Mouse (Mus musculus) spleen, postnatal 14 days (tissue): ENCODE measurements around the gene Gramd1c.

ENCODE experiments used
- DNase-seq, 2 experiments: peaks; one replicate each; pipeline ENCODE4 v3.0.0; 2021 to 2022; ENCODE audit warnings: low spot score in 2 of 2

The Gramd1c gene

DNA sequence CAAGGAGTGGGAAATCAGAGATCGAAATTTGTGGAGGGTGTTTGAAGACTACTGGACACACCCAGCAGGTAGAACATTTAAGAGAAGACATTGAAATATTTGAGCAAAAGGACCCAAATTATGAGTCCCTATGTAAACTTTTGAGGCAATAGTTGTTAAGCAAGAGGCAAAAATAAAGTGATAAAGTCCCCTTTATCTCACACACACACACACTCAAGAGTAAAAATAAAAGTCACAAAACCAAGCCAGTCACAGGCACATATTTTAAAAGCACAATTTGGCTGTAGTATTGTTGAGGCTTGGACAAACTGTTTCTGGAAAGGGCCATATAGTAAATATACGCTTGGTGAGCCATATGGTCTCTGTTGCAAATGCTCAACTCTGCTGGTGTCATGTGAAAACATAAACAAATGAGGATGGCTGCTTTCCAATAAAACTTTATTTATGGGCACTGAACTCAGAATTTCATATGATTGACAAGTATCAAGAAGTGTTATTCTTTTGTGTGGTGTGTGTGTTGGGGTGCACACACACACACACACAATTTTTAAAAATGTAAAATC is 44.1 kb downstream of the Gramd1c start:
- no peak for DNase-seq

DNA sequence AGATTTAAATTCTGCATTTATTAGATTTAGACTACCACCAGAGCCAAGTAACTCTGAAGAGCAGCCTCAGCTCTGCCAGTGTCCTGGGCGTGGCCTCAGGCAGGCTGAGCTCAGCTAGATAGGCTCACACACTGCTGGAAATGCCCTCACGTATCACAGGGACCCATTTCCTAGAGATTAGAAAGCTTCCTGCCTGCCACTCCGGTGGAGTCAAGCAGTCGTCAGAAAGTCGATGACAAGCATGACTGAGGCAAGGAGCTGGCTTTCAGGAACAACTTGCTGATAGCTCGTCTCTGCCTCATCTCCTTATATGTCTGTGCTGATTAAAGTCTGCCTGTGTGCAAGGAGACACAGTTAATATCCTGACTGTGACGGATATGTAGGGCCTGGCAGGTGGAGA is 44.8 kb downstream of the Gramd1c start:
- DNase-seq, result no peak

- no peak for DNase-seq
These were observed 45.4 kb downstream of the Gramd1c start for GRCm38 (mm10) chr16:44017707-44018106.

- peak in 1 of 2 experiments; percentile 15 for DNase-seq
These were observed 47.0 kb downstream of the Gramd1c start for GRCm38 (mm10) chr16:44016164-44016563.

DNA sequence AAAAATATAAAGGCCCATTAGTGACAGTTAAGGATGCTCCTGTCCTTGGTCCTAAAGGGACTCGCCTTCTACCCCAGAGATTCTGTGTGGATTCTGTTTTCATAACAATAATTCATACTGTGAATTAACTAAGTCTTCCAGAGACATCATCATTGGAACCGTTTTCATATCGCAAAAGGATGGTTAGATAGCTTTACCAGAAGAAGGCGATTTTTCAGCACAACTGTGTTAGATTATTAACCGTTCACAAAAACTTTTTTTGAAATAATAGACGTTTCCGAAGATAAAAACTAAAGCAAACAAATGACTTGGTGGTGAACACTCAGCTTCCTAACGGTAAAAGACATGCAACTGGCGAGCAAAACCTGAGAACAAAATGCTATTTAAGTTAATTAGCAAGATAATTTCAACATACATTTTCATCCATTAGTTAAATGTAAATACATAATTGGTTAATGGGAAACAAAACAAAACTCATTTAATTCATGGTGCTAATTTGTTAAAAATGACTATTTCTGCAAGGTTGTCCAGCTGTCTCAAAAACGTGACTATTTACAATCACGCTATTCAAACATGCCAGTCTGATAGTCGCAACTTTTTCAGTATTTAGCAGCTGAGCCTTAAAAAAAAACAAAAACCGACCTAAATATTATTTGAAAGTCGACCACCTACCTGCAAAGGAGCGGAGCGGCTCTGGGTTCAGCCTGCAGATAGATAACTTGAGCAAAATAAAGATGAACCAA is 47.6 kb downstream of the Gramd1c start:
- no peak for DNase-seq

GRCm38 (mm10) chr16:44011010-44011409 is 52.1 kb downstream of the Gramd1c start:
- no peak for DNase-seq

GRCm38 (mm10) chr16:44002086-44002485 is 61.1 kb downstream of the Gramd1c start:
- DNase-seq, result no peak

- DNase-seq, result no peak
These were observed 63.6 kb downstream of the Gramd1c start for GRCm38 (mm10) chr16:43999541-43999940.

- DNase-seq, result no peak
These were observed 64.0 kb downstream of the Gramd1c start for GRCm38 (mm10) chr16:43999111-43999510.

DNA sequence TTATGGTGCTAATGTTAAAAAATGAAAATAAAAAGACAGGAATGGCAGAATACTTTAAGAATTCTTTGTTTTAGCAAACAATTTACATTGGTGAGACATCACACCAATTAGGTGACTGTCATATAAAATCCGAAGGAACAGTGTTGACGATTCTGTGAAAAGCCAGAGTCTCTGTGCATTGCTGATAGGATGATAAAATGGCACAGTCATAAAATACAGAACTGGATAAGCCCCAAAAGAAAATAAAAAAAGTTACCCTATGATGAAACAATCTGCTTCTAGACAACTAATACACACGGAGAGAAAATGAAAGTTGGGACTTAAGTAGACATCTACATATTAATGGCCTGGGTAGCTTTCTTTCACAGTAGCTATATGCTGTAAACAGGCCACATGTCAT is 68.5 kb downstream of the Gramd1c start:
- no peak for DNase-seq

DNA sequence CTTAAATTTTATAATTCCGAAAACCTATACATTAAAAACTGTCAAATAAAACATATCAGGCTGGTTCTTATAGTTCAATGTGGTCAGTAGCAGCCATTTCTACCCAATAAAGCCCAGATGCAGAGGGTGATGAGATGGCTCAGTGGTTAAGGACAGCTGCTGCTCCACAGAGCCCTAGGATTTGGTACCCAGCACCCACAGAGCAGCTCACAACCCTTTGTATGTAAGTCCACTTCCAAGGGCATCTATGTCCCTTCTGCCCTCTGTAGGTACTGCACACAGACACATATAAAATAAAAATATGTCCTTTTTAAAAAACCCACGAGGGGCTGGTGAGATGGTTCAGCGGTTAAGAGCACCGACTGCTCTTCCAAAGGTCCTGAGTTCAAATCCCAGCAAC is 76.8 kb downstream of the Gramd1c start:
- no peak for DNase-seq

DNA sequence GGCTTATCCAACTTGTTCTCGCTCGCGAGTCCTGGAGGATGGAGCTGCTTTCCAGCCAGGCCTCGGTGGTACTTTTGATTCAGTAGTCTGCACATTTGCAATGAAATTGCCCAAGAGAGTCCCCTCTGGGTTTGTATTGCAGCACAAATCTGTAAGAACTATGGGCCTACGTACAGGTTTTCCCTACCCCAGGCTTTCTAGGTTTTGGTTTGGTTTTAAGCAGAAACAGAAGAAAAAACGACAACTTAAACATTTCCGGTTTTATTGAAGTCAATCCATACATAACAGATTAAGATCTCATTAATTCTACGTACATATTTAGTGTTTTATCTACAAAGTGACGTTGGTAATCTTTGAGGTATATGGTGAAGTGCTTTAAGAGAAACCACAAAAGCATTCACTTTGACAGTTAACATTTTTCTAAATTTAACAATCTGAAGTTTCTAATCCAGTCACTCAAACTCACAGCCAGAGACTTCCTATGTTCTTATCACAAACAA is 83.0 kb downstream of the Gramd1c start:
- DNase-seq, result no peak

GRCm38 (mm10) chr16:43979328-43980109 is 83.6 kb downstream of the Gramd1c start, which contains the start of gene Zdhhc23:
Zdhhc23 (minus strand) TSS chr16:43979791.
- peak in 1 of 2 experiments; percentile 26 for DNase-seq

GRCm38 (mm10) chr16:43979010-43979327 is 84.2 kb downstream of the Gramd1c start:
- no peak for DNase-seq

DNA sequence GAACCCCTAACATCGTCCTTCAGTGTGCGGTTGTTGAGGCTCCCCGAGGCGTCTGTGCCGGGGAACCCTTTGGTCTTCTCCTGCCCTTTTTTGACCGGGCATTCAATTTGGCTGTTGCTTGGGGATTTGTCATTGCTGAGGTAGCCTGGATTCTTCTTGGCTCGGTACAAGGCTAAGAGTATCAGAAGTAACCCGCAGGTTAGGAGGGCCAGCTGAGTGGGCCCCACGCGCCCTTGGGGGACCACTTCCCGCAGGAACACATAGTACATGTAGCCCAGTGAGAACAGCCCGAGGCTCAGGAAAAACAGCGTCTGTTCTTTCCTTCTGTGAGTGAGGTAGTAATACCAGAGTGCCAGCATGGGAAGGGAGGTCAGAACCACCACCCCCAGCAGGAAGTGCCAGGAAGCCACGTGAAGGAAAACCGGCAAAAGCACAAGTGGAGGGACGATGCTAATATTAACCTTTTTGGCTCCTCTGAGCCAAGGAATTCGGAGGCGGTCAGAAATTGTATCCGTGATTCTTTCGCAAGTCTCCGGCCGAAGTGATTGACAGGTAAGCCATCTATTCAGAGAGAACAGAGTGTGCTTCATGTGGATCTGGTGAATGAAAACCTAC is 89.4 kb downstream of the Gramd1c start:
- no peak for DNase-seq

GRCm38 (mm10) chr16:43973147-43973546 is 90.0 kb downstream of the Gramd1c start:
- DNase-seq, result no peak

GRCm38 (mm10) chr16:43972391-43972790 is 90.8 kb downstream of the Gramd1c start:
- no peak for DNase-seq

- no peak for DNase-seq
These were observed 91.4 kb downstream of the Gramd1c start for GRCm38 (mm10) chr16:43971741-43972140.

DNA sequence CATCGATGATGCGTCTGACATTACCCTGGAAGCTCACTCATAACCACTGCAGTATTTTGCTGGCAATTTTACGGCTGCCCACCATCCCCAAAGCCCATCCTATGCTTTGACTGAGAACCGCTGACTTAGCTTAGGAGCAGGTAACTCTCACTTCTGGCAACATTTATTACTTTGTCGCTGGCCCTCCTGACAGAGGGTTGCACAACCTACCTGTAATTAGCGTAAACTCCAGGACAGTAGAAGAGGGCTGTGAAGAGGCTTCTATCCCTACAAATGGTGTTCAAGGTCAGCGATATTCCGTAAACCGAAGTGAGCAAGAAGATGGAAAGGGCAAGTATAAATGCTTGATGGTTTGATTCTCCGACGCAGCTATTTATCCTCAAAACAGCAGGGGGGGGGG is 92.0 kb downstream of the Gramd1c start:
- DNase-seq, result no peak

DNA sequence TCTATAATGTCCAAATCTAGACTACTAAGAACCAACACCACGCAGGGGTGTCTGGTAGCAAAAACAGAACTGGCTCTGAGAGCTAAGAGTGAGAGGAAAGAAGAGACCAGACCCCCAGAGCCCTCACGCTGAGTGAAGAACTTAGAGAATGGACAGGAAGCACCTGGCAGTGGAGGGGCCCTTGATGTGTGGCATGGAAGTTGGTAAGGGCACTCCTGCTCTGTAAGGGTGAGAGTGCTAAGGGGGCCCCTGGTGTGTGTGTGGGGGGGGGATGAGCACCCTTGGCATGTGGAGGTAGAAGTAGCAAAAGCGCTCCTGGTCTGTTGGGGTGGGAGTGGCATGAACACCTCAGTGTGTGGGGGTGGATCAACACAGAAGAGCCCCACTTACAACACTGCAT is 92.7 kb downstream of the Gramd1c start:
- DNase-seq, result no peak

GRCm38 (mm10) chr16:43965781-43966389 is 97.3 kb downstream of the Gramd1c start:
- no peak for DNase-seq

DNA sequence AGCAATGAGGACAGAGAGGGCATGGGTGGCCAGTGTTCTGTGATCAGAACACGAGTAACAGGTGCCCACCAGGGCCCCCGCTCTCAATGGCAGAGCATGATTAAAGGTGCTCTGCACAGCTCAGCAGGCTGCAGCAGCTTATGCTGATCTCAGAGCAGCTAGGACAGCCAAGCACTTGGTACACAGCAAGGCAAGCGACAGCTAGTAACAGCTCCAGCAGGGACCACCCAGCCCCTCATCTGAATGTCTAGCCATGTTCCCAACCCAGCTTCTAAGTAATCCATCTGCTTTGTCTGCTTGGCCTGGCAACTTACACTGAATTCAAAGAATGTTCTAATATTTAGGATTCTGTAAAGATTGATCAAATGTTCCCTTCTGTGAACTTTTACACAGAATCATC is 99.4 kb downstream of the Gramd1c start:
- no peak for DNase-seq
